Mouse (Mus musculus) liver, postnatal 0 days (tissue): ENCODE results near the gene Rab34. TPM values are rescaled to one million over a fixed set of nuclear protein-coding genes. Genes with fewer than 3 reads are reported as not detected.

Experiments
- ATAC-seq: fragments of 200-750 bp; cut with Nextera tagmentation; 2 replicates; pipeline ENCODE4 v1.8.0; 2017; ENCODE audit warnings: mild to moderate bottlenecking, moderate library complexity
- DNase-seq: peaks from one replicate; pipeline ENCODE4 v3.0.0-alpha.2; 2016
- H3K27ac ChIP-seq: fragments of 300-500 bp; sonication (generic); 2 replicates; pipeline ENCODE4 v1.5.1; 2014; ENCODE audit warnings: antibody characterized with exemption, moderate library complexity, mild to moderate bottlenecking, low read depth
- H3K27me3 ChIP-seq: fragments of 300-500 bp; sonication (generic); 2 replicates; pipeline ENCODE4 v1.6.1; 2014; ENCODE audit warnings: low read length, control low read depth, mixed read lengths; ENCODE audit not compliant: insufficient read depth
- H3K36me3 ChIP-seq: fragments of 300-500 bp; sonication (generic); replicated peaks from 2 replicates; pipeline ENCODE4 v1.6.1; 2014; ENCODE audit warnings: mild to moderate bottlenecking, control low read depth, low read length, moderate library complexity, mixed read lengths; ENCODE audit not compliant: insufficient read depth
- H3K4me1 ChIP-seq: fragments of 300-500 bp; sonication (generic); 2 replicates; pipeline ENCODE4 v1.6.1; 2014; ENCODE audit warnings: antibody characterized with exemption, mild to moderate bottlenecking, control low read depth; ENCODE audit not compliant: insufficient read depth
- H3K4me2 ChIP-seq: fragments of 300-500 bp; sonication (generic); 2 replicates; pipeline ENCODE4 v1.6.1; 2014; ENCODE audit warnings: low read depth, mild to moderate bottlenecking, low read length, moderate library complexity, mixed read lengths
- H3K4me3 ChIP-seq: fragments of 300-500 bp; sonication (generic); 2 replicates; pipeline ENCODE4 v1.5.1; 2014; ENCODE audit warnings: low read depth, low read length
- H3K9ac ChIP-seq: fragments of 300-500 bp; sonication (generic); replicated peaks from 2 replicates; pipeline ENCODE4 v1.6.1; 2014; ENCODE audit warnings: mild to moderate bottlenecking, moderate library complexity
- H3K9me3 ChIP-seq: fragments of 300-500 bp; sonication (generic); 2 replicates; pipeline ENCODE4 v1.6.1; 2016; ENCODE audit warnings: mild to moderate bottlenecking, control low read depth, low read length, mixed read lengths
- CTCF ChIP-seq: sonication (generic); IDR thresholded peaks from 2 replicates; pipeline ENCODE4 v1.5.1; 2016; ENCODE audit warnings: antibody characterized with exemption, low read depth
- EP300 ChIP-seq: IDR thresholded peaks from 2 replicates; pipeline ENCODE4 v1.6.1; 2016; ENCODE audit warnings: antibody characterized with exemption, low read depth, mild to moderate bottlenecking
- WGBS: fragments of 180-500 bp; shearing (Covaris S2); extraction: QIAGEN DNeasy Blood & Tissue Kit; methylation state at CpG from one replicate; pipeline ENCODE4 v1.1.7; 2014; ENCODE audit not compliant: insufficient replicate concordance; 5-methylcytosine and 5-hydroxymethylcytosine counted together
- polyA plus RNA-seq: library from polyadenylated mRNA; unstranded; fragments of >200 nt; fragmentation: Nextera tagmentation; extraction: Ambion mirVana; gene quantifications from 2 replicates; pipeline ENCODE4 v1.2.1, GENCODE M21; 2015

Gene Rab34
- polyA plus RNA-seq, 1 experiment from 2014 or later, result 28.9 TPM

GRCm38 (mm10) chr11:78172748-78173383, 15.4 kb upstream of the Rab34 start:
- Histone ChIP-seq H3K27ac (no peak overlapping the region), H3K9ac (no peak overlapping the region), H3K27me3 (no peaks in the 10 kb centered on the region), H3K9me3 (no peaks in the 10 kb centered on the region), H3K4me1 (peaks cover 34% of the 10 kb centered on the region), H3K36me3 (no peaks in the 10 kb centered on the region), H3K4me2 (no peak overlapping the region), H3K4me3 (no peak overlapping the region)
- ATAC-seq (no peak), DNase-seq (peak; percentile 31)
- 81% methylated on average over 19 of the region's 19 CpGs for WGBS
- TF ChIP-seq CTCF (no peak), EP300 (no peak)

DNA sequence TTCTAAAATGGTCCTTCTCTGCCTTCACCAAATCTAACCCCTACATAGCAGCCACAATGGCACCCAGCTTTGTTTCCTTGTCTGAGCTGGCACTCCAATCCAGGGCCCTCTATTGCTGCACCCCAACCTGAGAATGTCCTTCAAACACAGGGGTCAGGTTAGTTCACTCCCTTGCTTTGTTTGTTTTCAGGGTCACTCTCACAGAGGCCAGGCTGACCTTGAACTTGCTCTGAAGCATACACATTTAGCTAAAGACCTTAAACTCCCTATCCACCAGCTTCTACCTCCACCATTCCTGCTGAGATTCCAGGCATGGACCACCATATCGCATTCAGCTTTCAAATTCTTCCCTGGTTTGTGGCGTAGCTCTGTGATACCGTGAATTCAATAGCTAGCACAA, 13.7 kb upstream of the Rab34 start:
- Histone ChIP-seq H3K4me1 (peaks cover 25% of the 10 kb centered on the region), H3K4me2 (no peak overlapping the region), H3K27ac (peak overlapping the region; percentile 45), H3K27me3 (no peaks in the 10 kb centered on the region), H3K9ac (peak overlapping the region; percentile 31; the same call in 1 of the 2 replicates), H3K9me3 (no peaks in the 10 kb centered on the region), H3K36me3 (peaks cover 2% of the 10 kb centered on the region; the same call in 1 of the 2 replicates), H3K4me3 (no peak overlapping the region)
- ATAC-seq (no peak), DNase-seq (no peak)
- no peak for TF ChIP-seq CTCF
- TF ChIP-seq EP300, result no peak
- 79% methylated on average over 3 of the region's 3 CpGs for WGBS

DNA sequence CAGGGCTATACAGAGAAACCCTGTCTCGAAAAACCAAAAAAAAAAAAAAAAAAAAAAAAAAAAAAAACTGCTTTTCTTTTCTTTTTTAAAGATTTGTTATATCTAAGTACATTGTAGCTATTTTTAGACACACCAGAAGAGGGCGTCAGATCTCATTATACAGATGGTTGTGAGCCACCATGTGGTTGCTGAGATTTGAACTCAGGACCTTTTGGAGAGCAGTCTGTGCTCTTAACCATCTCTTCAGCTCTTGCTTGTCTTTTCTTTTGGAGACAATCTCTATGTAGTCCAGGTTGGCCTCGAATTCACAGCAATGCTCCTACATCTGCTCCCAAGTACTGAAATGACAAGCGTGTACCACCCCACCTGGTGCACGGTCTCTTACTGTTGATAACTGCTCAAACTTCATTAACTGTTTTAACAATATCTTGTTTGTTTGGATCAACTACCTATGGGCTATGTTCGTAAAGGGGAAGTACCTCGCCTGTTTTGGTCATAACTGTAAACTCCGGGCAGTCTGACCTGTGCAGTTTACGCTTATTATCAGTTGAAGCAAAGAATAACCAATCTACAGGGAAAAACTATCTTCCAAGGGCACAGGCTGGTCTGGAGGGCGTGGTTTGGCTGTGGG, 12.3 kb upstream of the Rab34 start:
- Histone ChIP-seq H3K9me3 (no peaks in the 10 kb centered on the region), H3K4me2 (peak overlapping the region; percentile 96), H3K27ac (peak overlapping the region; percentile 96), H3K4me1 (peaks cover 31% of the 10 kb centered on the region), H3K4me3 (peak overlapping the region; percentile 81), H3K36me3 (peaks cover 15% of the 10 kb centered on the region), H3K27me3 (no peaks in the 10 kb centered on the region), H3K9ac (peak overlapping the region; percentile 84)
- ATAC-seq (no peak), DNase-seq (no peak)
- WGBS, result 1% methylated on average over 9 of the region's 10 CpGs
- peak; percentile 24 for TF ChIP-seq CTCF
- peak; percentile 82 for TF ChIP-seq EP300

- Histone ChIP-seq H3K4me3 (peak within 1 kb of the TSS; percentile 81), H3K9ac (peak within 1 kb of the TSS; percentile 84), H3K4me2 (peak within 1 kb of the TSS; percentile 96), H3K27me3 (no peaks in the 10 kb centered on the region), H3K27ac (peak within 1 kb of the TSS; percentile 96), H3K4me1 (peaks cover 36% of the 10 kb centered on the region), H3K9me3 (no peaks in the 10 kb centered on the region), H3K36me3 (peaks cover 21% of the 10 kb centered on the region)
- WGBS, result under 1% methylated on average over 32 of the region's 32 CpGs
- no peak for TF ChIP-seq CTCF
- TF ChIP-seq EP300, result no peak; the same call in 1 of the 2 replicates
- ATAC-seq, result peak; percentile 50
- DNase-seq, result peak; percentile 95
Measured at GRCm38 (mm10) chr11:78176402-78176862, 11.8 kb upstream of the Rab34 start, which contains the start of the genes Nek8 and Tlcd1. TSS of gene Nek8 (minus strand) at chr11:78176675. TSS of gene Tlcd1 (plus strand) at chr11:78176711.

DNA sequence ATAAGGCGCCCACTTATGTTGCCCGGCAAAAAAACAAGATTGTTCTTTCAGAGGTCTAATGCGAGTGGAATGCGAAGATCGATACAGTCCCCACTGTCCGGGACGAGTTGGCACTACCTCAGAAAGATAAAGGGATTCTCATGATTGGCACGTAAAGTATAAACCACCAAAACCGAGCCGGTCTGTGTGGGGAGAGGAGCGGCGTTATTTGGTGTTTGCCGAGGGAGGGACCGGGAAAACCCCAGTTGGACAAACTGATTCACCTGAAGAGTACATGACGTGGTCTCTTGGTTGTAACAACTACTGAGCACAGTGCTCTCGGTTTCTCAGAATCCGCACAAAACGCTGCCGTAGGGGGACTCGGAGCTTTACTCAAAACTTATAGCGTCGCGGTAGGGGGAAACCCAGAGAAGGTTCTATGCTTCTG, 11.3 kb upstream of the Rab34 start:
- no peaks in the 10 kb centered on the region for H3K9me3 ChIP-seq
- peak overlapping the region; percentile 96 for H3K27ac ChIP-seq
- peak overlapping the region; percentile 81 for H3K4me3 ChIP-seq
- H3K9ac ChIP-seq, result peak overlapping the region; percentile 84
- TF ChIP-seq CTCF (no peak), EP300 (no peak)
- peak; percentile 56 for DNase-seq
- peaks cover 25% of the 10 kb centered on the region for H3K36me3 ChIP-seq
- peaks cover 41% of the 10 kb centered on the region for H3K4me1 ChIP-seq
- 1% methylated on average over 23 of the region's 23 CpGs for WGBS
- ATAC-seq, result peak; percentile 6; the same call in 1 of the 2 replicates
- H3K4me2 ChIP-seq, result peak overlapping the region; percentile 96
- no peaks in the 10 kb centered on the region for H3K27me3 ChIP-seq

DNA sequence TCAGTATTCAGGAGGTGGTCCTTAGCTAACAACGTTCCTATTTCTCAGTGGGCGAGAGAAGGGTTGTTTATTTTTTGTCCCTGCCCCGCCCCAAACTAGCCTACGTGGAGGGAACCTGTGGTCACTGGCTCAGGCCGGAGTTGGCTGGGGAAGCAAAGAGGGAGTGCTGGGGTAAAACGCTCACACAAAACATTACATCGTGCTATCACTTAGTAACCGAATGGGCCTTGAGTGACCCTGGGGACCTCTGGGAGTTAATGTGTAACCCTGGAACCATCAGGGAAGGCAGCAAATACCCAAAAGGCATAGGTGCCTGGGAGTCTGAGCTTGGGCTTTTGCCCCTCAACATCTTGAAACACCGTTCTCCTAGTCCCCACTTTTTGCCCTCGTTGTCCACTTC, 10.8 kb upstream of the Rab34 start:
- 0% methylated on average over 10 of the region's 10 CpGs for WGBS

More for the DNA sequence above, 10.8 kb upstream of the Rab34 start:
- H3K4me3 ChIP-seq, result peak overlapping the region; percentile 81
- peak overlapping the region; percentile 84 for H3K9ac ChIP-seq
- H3K4me1 ChIP-seq, result peaks cover 46% of the 10 kb centered on the region
- DNase-seq (peak; percentile 78), ATAC-seq (peak; percentile 66)
- TF ChIP-seq CTCF, result no peak
- 0 out of 2 replicates have a peak, but pooled peaks have one; percentile 45 for TF ChIP-seq EP300
- H3K9me3 ChIP-seq, result no peaks in the 10 kb centered on the region
- peak overlapping the region; percentile 96 for H3K27ac ChIP-seq
- H3K36me3 ChIP-seq, result peaks cover 29% of the 10 kb centered on the region
- H3K4me2 ChIP-seq, result peak overlapping the region; percentile 96
- H3K27me3 ChIP-seq, result no peaks in the 10 kb centered on the region
